Mouse (Mus musculus): ENCODE measurements around the gene Med1.

Med1 gene

DNA sequence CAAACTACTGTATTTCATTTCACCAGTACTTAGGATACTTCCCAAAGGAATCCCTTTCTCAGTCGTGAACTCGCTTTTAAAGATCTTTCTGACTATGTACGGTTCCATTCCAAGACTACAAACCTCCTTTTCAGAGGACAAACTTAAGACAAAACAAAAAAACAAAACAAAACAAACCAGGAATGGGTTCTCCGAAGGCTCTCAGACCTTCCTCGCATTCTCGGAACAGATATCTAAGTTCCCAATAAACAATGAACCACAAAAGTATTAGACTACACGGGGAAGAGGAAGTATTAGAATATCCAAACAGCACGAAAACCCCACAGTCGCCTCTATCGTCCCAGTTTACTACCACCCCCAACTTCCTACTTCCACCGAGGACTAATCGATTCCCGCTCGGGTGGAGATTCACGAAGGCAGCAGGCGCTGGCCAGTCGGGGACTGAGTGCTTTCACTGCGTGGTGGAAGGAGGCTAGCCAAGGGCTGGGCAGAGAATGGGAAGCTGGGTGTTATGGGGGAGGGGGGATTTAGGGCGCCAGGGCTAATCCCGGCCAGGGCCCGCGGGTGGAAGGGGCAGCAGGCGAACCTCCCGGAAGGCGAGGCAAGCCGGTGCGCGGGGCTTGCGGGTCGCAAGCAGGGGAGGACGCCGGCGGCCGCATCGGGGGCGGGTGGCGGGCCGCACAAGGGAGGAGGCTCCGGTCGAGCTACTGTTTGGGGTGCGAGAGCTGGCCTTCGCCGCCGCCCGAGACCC, 44.4 kb downstream of the Med1 start:
- no peak for DNase-seq (ENCODE audit: low spot score)

DNA sequence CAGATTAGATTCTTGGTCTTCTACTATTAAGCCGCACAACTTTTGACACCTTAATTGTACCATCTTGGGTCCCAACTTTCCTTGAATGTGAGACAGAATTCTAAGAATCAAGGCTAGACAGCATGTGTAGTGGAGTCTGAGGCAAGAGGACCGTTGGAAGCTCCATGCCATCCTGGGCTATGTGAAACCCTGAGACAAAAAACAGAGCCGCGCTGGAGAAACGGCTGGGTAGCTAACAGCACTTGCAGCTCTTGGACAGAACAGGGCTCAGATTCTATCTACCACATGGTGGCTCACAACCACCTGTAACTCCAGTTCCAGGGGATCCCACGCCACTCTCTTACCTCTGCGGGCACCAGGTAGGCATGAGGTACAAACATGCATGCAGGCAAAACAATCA, 47.2 kb downstream of the Med1 start:
- DNase-seq (ENCODE audit: low spot score) = no peak

DNA sequence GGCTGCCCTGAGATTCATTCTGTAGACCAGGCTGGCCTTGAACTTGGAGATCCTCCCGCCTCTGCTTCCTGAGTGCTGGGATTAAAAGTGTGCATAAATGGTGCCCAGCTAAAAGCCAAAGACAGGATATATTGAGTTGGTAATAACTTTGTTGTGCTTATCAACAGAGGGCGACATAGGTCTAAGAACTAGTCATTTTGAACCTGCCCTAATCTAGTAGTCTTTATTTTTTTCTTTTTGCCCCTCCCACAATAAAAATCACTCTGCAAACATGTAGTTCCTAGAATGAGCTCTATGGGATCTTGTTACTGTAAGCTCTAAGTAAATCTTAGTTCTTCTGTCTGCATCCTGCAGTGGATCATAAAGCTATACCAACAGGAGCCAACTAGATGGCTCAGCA, 50.5 kb downstream of the Med1 start:
- no peak for DNase-seq (ENCODE audit: low spot score)

DNA sequence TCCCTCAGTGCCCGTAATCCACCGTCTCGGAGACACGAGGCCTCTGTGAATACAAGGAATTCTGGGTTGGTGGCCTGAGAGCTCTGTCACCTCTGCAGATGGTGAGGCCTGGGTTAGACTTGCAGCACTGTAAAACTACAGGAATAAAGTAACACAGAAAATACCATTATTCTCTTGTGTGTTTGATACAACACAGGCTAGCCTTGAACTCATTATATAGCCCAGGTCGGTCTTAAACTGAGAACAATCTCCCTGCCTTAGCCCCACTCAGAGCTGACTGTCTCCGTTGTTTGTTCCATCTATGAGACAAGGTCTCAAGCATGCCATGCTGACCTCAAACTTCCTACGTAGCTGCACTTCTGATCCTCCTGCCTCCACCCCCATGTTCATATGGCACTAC, 54.2 kb downstream of the Med1 start:
- no peak for DNase-seq (ENCODE audit: low spot score)

DNA sequence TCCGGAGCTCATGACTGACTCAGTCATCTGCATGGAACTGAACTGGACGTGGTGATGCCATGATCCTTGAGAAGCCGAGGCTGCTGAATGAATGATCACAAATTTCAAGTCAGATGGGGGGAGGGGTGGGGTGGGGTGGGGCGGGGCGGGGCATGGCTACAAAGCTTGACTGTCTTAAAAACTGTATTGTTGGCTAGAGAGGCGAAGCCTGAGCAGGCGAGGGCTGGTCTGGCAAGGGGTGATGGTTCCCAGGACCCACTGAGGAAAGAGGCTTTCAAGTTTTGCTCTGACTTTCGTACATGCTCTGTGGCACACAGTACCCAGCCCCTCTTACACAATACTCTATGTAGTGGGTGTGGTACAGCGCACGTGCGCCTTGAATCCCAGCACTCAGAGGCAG, 55.3 kb downstream of the Med1 start:
- no peak for DNase-seq (ENCODE audit: low spot score)

DNA sequence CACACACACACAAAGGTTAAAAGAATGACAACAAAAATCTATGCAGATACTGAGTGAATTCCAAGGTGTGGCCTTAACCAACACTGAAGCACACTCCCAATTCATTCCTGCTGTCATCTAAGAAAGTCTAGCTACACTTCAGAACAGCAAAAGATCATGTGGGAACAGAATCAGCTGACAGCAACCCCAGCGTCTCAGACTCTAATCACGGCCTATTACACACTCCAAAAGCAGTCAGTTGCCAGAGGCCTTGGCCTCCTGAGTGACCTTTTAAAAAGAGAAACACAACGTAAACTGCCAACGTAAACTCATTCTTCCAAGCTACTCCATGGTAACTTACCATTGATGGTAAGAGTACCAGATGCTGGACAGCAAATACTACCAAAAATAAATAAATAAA, 58.1 kb downstream of the Med1 start:
- no peak for DNase-seq (ENCODE audit: low spot score)

DNA sequence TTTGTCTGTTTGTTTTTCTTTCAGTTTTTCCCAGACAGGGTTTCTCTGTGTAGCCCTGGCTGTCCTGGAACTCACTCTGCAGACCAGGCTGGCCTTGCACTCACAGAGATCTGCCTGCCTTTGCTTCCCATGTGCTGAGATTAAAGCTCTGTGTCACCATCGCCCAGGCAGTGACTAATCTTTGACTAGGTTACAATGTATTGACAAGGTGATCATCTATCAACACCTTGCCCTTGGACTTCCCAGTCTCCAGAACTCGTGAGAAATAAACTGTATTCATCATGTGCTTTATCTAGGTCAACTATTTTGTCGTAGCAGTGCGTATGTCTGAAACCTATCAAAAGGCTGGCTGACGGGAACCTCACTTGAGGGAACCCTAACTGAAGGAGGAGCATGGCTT, 69.7 kb downstream of the Med1 start:
- DNase-seq (ENCODE audit: low spot score) = no peak

DNA sequence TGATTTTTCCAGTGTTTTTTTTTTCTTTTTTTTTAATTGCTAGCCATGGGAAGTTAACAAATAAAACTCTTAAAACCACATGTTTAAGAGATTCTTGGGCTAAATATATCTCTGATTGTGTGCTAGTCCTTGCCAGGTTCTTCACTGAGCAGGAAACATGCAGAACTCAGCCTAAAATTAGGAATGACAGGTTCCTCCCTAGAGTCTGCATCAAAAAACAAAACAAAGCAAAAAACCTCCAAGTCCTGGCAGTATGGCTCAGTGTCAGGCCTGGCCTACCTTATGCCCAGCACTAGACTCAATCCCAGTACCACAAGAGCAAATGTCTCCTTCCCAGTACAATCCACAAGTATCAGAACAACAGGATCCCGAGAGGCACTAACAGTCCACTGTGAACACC, 78.7 kb downstream of the Med1 start:
- no peak for DNase-seq (ENCODE audit: low spot score)

DNA sequence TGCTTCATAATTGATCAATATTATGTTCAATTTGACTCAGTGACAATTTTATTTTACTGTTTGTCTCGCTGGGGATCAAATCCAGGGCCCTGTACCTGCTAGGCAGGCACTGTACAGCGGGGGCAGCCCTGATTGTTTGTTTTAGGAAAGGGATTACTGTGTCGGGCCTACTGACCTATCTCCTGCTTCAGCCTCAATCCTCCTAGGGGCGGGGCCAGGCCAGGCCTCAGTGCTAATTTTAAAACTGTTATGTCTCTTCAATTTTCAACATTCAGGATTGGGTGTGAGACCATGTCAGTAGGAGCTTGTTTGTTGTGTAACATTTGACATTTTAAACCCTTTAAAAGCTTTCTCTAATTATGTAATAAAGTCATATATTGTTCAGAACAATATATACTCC, 79.6 kb downstream of the Med1 start:
- DNase-seq (ENCODE audit: low spot score) = no peak

DNA sequence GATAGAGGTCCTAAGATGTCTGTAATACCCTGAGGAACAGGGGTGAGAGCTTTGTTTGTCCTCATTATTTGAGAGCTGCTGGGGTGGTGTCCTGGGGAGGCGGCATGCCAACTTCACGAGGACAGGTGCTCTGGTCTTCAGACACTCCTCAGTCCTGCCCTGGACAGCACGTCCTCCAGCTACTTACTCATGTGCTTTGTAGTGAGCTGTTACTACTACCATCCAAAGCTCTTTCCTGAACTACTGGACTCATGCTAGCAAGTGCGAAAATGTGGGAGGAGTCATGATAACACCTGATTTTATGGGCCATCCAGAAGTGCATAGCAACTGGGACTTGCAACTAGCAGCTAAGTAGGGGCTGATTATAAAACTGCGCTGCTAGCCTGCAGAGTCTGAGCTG, 83.4 kb downstream of the Med1 start:
- DNase-seq (ENCODE audit: low spot score) = no peak
